Mouse (Mus musculus) mouse embryonic stem cell (cell line): ENCODE data around the gene Sema5b.

ENCODE experiments used
- in situ Hi-C, 2 experiments: fragments of 300-500 bp; cut with MboI; formaldehyde crosslinking; loops; 1 replicate in 1 of 2; 3 replicates in 1 of 2; pipeline ENCODE4 v1.14.3; 2019 to 2020; ENCODE audit warnings: low sequenced_read_pairs in 2 of 2, low pct_unique_long_range_greater_than_20kb in 1 of 2, mixed read lengths in 1 of 2; ENCODE audit not compliant: unreplicated experiment in 1 of 2

Gene Sema5b

DNA sequence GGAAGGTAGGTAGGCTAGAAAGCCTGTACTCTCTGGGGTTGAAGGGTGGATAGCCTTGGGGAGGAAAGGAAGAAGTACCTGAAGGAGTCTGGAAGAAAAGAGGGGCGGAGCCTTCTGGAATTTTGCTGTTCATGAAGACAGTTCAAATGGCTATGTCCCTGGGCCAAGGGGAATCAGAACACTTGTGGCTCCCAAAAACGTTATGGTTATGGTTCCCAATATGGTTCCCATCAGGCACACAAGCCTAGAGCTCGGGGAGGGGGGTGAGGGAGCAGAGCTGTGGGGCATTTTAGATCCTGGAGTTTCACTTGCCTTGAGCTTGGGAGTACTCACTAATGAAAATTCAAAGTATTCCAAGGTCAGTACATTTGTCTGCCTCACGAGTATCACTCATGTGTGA lies 123.9 kb downstream of the Sema5b start:
- in situ Hi-C loops, result no loop called here

DNA sequence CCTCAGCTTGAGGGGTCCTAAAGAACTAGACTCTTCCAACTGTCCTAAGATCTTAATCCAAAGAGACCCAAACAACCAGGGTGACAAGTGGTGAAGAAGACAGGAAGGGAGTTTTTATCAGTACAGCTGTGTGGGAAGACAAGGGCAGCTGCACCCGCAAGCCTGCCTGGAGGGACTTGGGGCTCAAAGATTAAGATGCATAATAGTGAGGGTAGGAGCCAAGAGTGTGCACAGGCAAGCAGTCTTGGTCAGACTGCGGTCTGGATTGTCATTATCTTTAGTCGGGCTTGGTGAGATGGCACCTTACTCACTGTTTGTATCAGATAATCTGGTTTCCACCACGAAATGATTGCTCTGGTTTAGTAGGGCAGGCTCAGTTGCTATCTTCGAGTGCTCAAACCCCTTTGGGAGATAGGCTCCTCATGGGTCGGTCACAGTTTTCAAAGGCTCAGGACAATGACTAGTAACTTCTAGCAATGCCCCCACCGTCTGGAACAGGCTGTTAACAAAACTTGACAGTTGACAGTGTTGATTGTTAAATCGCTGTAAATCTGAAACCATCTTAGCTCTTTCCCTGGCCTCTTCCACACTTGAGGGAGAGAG lies 136.7 kb downstream of the Sema5b start:
- in situ Hi-C loops, result no loop called here

DNA sequence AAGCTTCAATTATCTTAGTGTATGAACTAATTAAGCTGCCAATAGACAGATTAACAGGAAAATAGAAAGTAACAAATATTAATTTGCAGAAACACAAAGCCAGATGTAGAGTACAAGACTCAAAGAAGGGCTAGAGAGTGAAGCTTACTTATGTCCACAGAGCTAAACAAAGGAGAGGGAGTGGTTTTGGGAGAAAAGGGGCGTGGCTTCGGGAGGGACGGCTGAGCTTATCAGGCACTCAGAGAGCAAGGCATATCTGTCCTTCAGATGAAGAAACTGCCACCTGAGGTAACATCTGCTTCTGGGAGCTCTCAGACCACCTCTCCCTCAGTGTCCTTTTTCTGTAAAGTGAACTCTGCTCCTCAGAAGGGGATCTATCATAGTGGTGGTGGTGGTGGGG lies 137.5 kb downstream of the Sema5b start:
- in situ Hi-C loops, result no loop called here

DNA sequence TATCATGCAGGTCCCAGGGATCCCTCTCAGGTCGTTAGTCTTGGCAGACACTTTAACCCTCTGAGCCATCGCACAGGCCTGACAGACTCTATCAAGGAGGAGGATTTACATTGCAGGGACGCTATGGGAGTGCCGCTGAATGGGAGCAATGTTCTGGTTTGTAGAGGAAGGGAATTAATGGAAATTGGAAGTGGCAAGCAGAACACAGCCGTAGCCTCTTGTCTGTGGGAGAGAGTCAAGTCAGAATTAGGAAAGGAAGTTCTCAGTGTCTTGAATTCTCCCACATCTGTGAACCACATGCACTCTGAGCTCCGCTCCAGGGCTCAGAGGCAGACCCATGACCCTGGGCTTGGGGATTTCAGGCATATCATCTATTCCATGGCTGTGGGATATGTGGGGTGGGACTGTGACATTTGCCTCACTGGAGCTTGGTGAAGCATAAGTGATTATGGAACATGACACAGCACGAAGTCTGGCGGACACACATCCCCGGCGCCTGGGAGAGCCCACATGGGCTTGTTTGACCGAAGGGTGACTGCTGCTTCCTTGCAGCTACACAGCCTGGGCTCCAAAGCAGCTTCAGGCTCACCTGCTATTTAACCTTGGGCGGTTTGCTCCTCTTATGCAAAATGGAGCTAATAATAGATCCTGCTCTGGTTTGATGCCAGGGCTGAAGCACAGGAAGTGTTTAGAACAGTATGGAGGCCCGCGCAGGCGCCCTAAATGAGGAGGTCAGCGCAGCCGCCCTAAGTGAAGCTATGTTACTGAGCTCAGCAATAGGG lies 140.6 kb downstream of the Sema5b start:
- in situ Hi-C loops, result no loop called here

DNA sequence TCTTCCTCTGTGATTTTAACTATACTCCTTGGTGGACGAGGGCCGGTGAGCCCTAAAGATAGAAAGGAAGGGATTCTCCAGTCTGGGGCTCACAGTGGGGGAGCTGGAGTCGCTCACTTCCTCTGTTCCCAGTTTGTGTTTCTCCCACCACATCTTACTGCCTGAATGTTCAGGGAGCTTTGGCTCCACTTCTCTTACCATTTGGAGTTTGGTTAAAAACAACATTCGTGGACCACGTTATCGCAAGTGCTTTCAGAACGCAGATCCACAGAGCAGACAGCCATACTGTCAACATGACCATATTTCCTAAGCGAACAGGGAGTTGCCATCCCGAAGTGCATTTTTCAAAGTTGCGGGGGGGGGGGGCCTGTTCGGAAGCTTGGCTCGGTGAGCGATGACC lies 144.1 kb downstream of the Sema5b start:
- in situ Hi-C loops, result no loop called here

DNA sequence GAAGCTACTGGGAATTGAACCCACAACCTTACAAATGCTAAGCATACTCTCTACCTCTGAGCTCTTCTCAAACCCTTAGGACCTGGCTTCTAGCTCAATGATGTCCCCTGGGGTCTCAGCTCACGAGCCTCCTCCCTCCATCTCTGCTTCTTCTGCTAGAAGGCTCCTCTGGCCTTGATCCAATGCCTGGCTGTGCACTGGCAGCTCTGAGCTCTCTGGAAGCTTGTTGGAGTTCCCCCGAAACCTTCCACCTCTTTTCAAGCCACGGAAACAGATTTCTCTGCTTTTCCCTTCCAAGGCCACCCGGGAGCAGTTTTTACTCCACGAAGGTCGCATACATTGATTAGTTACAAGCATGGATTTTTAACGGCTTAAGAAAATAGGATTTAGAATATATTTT lies 145.5 kb downstream of the Sema5b start:
- in situ Hi-C loops, result no loop called here

DNA sequence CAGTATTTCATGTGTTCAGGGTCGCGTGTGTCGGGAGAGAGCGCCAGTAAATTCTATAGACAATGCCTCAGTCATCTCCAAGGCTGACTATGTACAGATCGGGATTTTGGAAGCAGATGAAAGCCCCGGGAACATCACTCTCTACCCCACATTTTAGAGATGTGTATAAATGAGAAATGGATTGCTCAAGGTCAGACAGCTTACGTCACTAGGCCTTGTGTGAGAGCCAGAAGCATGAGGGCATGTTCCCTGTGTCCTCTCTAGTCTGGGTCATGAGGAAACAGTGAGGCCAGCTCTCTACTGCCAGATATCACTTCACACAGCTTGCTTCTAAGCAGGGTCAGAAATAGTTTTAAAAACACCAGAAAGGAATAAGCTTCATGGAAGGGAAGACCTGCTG lies 150.7 kb downstream of the Sema5b start:
- in situ Hi-C loops, result no loop called here

DNA sequence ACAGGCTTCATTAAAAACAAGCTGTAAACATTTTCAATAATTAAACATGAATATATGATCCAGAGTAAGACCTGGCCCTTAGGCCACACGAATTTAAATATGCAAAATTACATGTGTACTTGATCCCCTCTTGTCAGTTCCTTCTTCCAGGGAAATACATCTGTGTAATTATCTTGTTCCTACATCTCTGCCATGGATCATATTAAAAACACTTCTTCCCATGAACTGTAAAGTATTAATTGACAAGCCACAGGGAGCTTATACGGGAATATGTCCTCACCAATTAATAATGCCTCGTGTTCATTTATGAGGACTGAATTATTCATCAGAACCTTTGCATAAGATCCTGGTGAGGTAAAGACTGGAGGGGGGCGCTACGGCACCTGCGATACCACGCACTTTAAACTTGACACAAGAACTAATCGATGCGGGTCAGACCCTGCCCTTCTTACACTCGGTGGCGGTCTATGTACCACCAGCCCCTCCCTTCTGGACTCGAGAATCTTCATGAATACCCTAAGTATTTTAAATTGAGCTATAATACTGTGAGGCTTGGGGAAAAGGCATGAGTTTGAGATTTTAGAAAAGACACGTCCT lies 153.4 kb downstream of the Sema5b start:
- in situ Hi-C loops, result no loop called here

DNA sequence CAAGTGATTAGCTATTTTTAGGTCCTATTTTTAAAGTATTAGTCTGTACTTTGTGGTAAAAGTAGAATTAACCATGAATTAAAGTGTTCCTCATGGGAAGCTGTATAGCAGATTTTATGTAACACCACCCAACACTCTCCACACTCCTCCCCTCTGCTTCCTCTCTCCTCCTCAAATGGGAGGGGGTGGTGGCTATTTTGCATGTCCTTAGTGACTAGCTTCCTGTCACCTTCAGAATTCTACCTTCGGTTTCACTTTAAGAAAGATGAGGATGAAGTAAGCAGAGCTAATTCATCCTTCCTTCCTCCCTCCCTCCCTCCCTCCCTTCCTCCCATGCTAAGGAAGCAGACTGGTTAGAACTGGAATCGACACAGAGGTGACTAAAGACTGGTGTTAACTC lies 155.2 kb downstream of the Sema5b start:
- in situ Hi-C loops, result no loop called here

DNA sequence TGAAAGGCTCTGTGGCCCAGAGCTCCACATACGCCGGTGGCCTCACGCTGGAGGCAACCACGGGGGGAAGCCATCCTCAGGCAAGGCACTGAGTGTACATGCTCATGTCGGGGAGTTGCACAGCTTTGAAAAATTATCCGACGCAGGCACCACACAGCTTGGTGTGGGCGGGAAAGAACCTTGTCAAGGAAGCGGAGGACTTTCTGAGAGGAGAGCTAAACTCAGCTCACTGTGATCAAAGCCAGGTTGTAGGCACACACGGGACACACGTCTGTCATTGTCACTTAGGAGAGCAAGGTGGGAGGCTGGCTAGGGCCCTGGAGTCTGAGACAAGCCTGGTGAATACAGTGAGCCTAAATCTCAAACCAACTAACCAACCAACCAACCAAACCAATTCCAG lies 160.9 kb downstream of the Sema5b start:
- in situ Hi-C loops, result no loop called here

DNA sequence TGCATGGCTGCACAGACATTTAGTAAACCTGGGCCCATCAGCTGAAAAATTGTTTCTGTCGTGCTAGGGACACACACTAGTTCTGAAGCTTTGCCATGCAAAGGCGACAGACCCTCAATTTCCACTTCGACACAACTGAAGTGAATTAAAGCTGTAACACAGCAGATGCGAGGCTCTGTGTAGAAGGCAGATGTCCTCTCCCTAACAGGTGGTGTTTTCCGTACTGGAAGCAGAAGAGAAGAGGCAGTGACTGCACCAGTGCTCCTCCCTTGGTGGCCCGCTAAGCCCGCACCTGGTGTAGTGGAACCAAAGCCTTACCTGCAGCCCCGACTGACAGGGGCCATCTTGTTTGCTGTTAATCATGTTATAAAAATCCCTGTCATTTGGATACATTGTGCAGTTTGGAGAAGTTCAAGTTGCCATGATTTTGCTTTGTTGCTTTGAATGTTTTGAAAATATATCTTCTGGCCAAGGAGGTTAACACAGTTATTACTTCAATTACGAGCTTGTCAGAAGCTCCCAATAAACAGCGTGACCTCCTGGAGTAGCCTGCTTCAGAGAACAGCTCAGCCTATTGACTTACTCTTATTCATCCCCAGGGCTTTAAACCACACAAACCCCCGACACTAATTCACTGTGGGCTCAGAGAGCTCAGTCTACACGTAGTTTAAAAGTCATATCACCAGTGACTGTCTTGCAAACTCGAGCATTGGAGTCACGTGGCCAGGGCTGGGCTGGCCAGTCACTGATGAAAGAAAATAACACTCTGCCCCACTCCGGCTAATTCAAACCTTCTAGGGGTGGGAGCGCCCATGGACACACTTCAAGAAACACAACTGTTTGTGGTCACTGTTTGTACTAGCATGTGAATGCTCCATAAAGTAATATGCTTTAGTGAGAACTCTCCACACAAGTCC lies 163.1 kb downstream of the Sema5b start:
- in situ Hi-C loops, result no loop called here

DNA sequence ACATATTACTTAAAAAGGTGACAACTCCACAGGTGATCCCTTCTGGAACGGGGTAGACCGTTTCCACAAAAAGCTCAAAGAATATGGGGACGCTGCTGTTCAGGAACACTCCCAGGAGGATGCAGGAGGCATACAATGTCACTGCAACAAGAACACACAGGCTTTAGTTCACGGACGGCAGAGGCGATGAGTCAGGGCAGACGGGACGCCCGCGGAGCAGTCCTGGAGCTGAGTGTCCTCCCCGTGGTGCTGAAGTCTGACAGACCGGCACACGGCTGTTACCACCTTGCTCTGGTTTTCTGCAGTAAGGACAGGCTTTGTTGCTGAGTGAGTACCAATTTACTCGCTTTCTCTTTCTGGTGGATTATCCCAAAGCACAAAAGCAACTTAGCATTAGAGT lies 163.9 kb downstream of the Sema5b start:
- in situ Hi-C loops, result no loop called here

DNA sequence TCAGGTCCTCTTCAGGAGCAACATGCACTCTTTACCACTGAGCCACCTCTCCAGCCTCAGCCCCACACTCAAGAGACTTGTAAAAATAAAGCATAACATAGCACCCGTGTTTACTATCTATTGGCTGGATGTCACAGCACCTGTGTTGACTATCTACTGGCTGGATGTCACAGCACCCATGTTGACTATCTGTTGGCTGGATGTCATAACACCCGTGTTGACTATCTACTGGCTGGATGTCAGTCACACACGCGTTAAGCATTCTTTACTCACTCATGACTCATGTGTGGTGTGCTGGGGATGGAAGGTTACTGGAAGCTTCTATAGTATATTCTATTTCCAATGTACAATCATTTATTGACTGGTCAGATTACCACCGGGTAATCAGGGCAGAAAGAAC lies 166.1 kb downstream of the Sema5b start:
- in situ Hi-C loops, result no loop called here

DNA sequence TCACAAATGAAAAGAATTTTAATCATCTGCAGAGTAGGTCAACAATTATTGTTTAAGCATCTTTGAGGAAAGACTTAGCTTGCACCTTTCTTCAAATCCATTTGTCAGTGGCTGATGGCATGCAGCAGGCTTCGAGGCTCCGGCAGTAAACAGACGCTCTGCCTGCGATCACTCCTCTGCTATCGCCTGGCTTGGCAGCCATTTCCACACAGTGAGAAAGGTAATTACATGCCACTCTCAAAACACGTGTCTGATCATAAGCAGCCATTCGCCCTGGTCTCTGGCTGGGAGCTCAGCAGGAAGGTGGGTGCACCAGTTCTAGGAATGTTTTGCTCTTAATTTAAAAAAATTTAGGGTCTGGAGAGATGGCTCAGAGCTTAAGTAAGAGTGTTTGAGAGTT lies 170.1 kb downstream of the Sema5b start:
- in situ Hi-C loops, result no loop called here

DNA sequence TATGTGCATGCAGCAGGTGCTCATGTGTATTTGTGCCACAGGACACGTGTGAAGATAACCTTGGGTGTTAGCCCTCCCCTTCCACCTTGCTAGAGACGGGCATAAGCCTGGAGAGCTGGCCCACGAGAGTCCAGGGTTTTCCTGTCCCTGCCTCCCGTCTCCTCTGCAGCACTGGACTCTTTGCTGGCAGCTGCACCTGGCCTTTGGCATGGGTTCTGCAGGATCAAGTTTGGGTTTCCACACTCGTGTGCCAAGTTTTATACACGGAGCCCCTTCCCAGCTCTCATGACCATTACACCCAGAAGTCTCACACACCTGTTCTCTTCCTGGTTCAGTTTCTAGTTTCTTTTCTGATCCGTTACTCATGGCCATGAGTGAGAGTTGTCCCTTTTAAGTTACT lies 172.7 kb downstream of the Sema5b start:
- in situ Hi-C loops, result no loop called here
